Mouse (Mus musculus): ENCODE data around the gene Megf8. TPM values are rescaled to one million over a fixed set of nuclear protein-coding genes. Genes with fewer than 3 reads are reported as not detected.
"Not testable (repeated sequence)": the region's sequence is repeated elsewhere in the genome, so short reads cannot be mapped to it uniquely, and the experiment has no call there.

Megf8 gene
- polyA plus RNA-seq, 1 experiment = not detected

- Histone ChIP-seq H3K4me3 (ENCODE audit: insufficient read depth, low read depth, low read length) (peak overlapping the region; percentile 29), H3K4me1 (ENCODE audit: control insufficient read depth, insufficient read depth, low read length) (peaks cover 15% of the 10 kb centered on the region), H3K27ac (ENCODE audit: insufficient read depth, low read depth, low read length) (0 out of 2 replicates have a peak overlapping the region, but pooled peaks have one; percentile 21)
- TF ChIP-seq CTCF (IDR thresholded peaks at IDR 0.05; ENCODE audit: insufficient read depth, low read depth, low read length) (no peak), POLR2A (IDR thresholded peaks at IDR 0.05; ENCODE audit: insufficient read depth, low read depth, low read length) (no peak)
- 3% methylated on average over 67 of the region's 69 CpGs for WGBS
These were observed 1.5 kb upstream of the Megf8 start for GRCm38 (mm10) chr7:25315306-25316041.

- peak overlapping the region; percentile 69 for H3K4me3 ChIP-seq (ENCODE audit: insufficient read depth, low read depth, low read length)
- peak overlapping the region; percentile 13; the same call in 1 of the 2 replicates for H3K27ac ChIP-seq (ENCODE audit: insufficient read depth, low read depth, low read length)
- TF ChIP-seq CTCF (IDR thresholded peaks at IDR 0.05; ENCODE audit: insufficient read depth, low read depth, low read length) (no peak), POLR2A (IDR thresholded peaks at IDR 0.05; ENCODE audit: insufficient read depth, low read depth, low read length) (no peak)
- H3K4me1 ChIP-seq (ENCODE audit: control insufficient read depth, insufficient read depth, low read length) = peaks cover 24% of the 10 kb centered on the region
- 5% methylated on average over 21 of the region's 21 CpGs for WGBS
These were observed 559 bp downstream of the Megf8 start for GRCm38 (mm10) chr7:25317446-25317999.

GRCm38 (mm10) chr7:25322058-25322484 lies 5.1 kb downstream of the Megf8 start:
- no peak for TF ChIP-seq CTCF (IDR thresholded peaks at IDR 0.05; ENCODE audit: insufficient read depth, low read depth, low read length)
- TF ChIP-seq POLR2A (IDR thresholded peaks at IDR 0.05; ENCODE audit: insufficient read depth, low read depth, low read length) = no peak
- H3K4me3 ChIP-seq (ENCODE audit: insufficient read depth, low read depth, low read length) = no peak overlapping the region
- 41% methylated on average over 6 of the region's 6 CpGs for WGBS
- H3K4me1 ChIP-seq (ENCODE audit: control insufficient read depth, insufficient read depth, low read length) = peaks cover 12% of the 10 kb centered on the region
- H3K27ac ChIP-seq (ENCODE audit: insufficient read depth, low read depth, low read length) = no peak overlapping the region

GRCm38 (mm10) chr7:25323219-25323618 lies 6.3 kb downstream of the Megf8 start:
- Histone ChIP-seq H3K4me3 (ENCODE audit: insufficient read depth, low read depth, low read length) (no peak overlapping the region), H3K27ac (ENCODE audit: insufficient read depth, low read depth, low read length) (no peak overlapping the region), H3K4me1 (ENCODE audit: control insufficient read depth, insufficient read depth, low read length) (peaks cover 8% of the 10 kb centered on the region)
- TF ChIP-seq POLR2A (IDR thresholded peaks at IDR 0.05; ENCODE audit: insufficient read depth, low read depth, low read length) = no peak
- TF ChIP-seq CTCF (IDR thresholded peaks at IDR 0.05; ENCODE audit: insufficient read depth, low read depth, low read length) = no peak
- 81% methylated on average over 2 of the region's 2 CpGs for WGBS

GRCm38 (mm10) chr7:25325431-25325830 lies 8.5 kb downstream of the Megf8 start:
- WGBS = 94% methylated on average over 6 of the region's 6 CpGs
- not testable (repeated sequence) for H3K4me3 ChIP-seq (ENCODE audit: insufficient read depth, low read depth, low read length); H3K27ac ChIP-seq (ENCODE audit: insufficient read depth, low read depth, low read length); H3K4me1 ChIP-seq (ENCODE audit: control insufficient read depth, insufficient read depth, low read length)

- TF ChIP-seq POLR2A (IDR thresholded peaks at IDR 0.05; ENCODE audit: insufficient read depth, low read depth, low read length) = no peak
- TF ChIP-seq CTCF (IDR thresholded peaks at IDR 0.05; ENCODE audit: insufficient read depth, low read depth, low read length) = no peak
- no peak overlapping the region for H3K27ac ChIP-seq (ENCODE audit: insufficient read depth, low read depth, low read length)
- no peak overlapping the region for H3K4me3 ChIP-seq (ENCODE audit: insufficient read depth, low read depth, low read length)
- H3K4me1 ChIP-seq (ENCODE audit: control insufficient read depth, insufficient read depth, low read length) = peaks cover 8% of the 10 kb centered on the region
- WGBS = 87% methylated on average over 8 of the region's 8 CpGs
These were observed 9.3 kb downstream of the Megf8 start for GRCm38 (mm10) chr7:25326233-25326632.

GRCm38 (mm10) chr7:25333596-25334307 lies 16.8 kb downstream of the Megf8 start:
- TF ChIP-seq CTCF (IDR thresholded peaks at IDR 0.05; ENCODE audit: insufficient read depth, low read depth, low read length) = peak; percentile 76
- TF ChIP-seq POLR2A (IDR thresholded peaks at IDR 0.05; ENCODE audit: insufficient read depth, low read depth, low read length) = no peak
- no peak overlapping the region for H3K27ac ChIP-seq (ENCODE audit: insufficient read depth, low read depth, low read length)
- 31% methylated on average over 16 of the region's 16 CpGs for WGBS
- H3K4me1 ChIP-seq (ENCODE audit: control insufficient read depth, insufficient read depth, low read length) = no peaks in the 10 kb centered on the region
- no peak overlapping the region for H3K4me3 ChIP-seq (ENCODE audit: insufficient read depth, low read depth, low read length)

GRCm38 (mm10) chr7:25334472-25334871 lies 17.5 kb downstream of the Megf8 start:
- WGBS = 78% methylated on average over 12 of the region's 12 CpGs
- Histone ChIP-seq H3K4me3 (ENCODE audit: insufficient read depth, low read depth, low read length) (no peak overlapping the region), H3K27ac (ENCODE audit: insufficient read depth, low read depth, low read length) (no peak overlapping the region), H3K4me1 (ENCODE audit: control insufficient read depth, insufficient read depth, low read length) (no peaks in the 10 kb centered on the region)
- no peak for TF ChIP-seq CTCF (IDR thresholded peaks at IDR 0.05; ENCODE audit: insufficient read depth, low read depth, low read length)
- TF ChIP-seq POLR2A (IDR thresholded peaks at IDR 0.05; ENCODE audit: insufficient read depth, low read depth, low read length) = no peak

- 89% methylated on average over 9 of the region's 9 CpGs for WGBS
These were observed 22.4 kb downstream of the Megf8 start for GRCm38 (mm10) chr7:25339329-25339728.

More at GRCm38 (mm10) chr7:25339329-25339728, 22.4 kb downstream of the Megf8 start:
- Histone ChIP-seq H3K4me1 (ENCODE audit: control insufficient read depth, insufficient read depth, low read length) (peaks cover 10% of the 10 kb centered on the region), H3K4me3 (ENCODE audit: insufficient read depth, low read depth, low read length) (no peak overlapping the region), H3K27ac (ENCODE audit: insufficient read depth, low read depth, low read length) (no peak overlapping the region)
- no peak for TF ChIP-seq POLR2A (IDR thresholded peaks at IDR 0.05; ENCODE audit: insufficient read depth, low read depth, low read length)
- TF ChIP-seq CTCF (IDR thresholded peaks at IDR 0.05; ENCODE audit: insufficient read depth, low read depth, low read length) = no peak

All from olfactory bulb, adult 2 months (tissue).